Mouse (Mus musculus) forebrain, embryonic 11.5 days (tissue): ENCODE data around the gene Fads2. TPM values are rescaled to one million over a fixed set of nuclear protein-coding genes. Genes with fewer than 3 reads are reported as not detected.

Experiments
- ATAC-seq: fragments of 200-750 bp; cut with Nextera tagmentation; replicated peaks from 2 replicates; pipeline ENCODE4 v1.8.0; 2017; ENCODE audit warnings: moderate TSS enrichment; ENCODE audit not compliant: low FRiP score
- DNase-seq: peaks from one replicate; pipeline ENCODE4 v3.0.0-alpha.2; 2017; ENCODE audit warnings: low spot score
- H3K27ac ChIP-seq: fragments of 300-500 bp; sonication (generic); 2 replicates; pipeline ENCODE4 v1.5.1; 2014; ENCODE audit warnings: low read depth, low read length
- H3K27me3 ChIP-seq: fragments of 300-500 bp; sonication (generic); 2 replicates; pipeline ENCODE4 v1.6.1; 2014; ENCODE audit warnings: mild to moderate bottlenecking, low read length, mixed read lengths; ENCODE audit not compliant: control insufficient read depth, insufficient read depth
- H3K36me3 ChIP-seq: fragments of 300-500 bp; sonication (generic); 2 replicates; pipeline ENCODE4 v1.6.1; 2014; ENCODE audit warnings: mild to moderate bottlenecking, low read length, moderate library complexity, mixed read lengths; ENCODE audit not compliant: control insufficient read depth, insufficient read depth
- H3K4me1 ChIP-seq: fragments of 300-500 bp; sonication (generic); replicated peaks from 2 replicates; pipeline ENCODE4 v1.6.1; 2014; ENCODE audit warnings: low read length, mixed read lengths; ENCODE audit not compliant: control insufficient read depth, insufficient read depth
- H3K4me2 ChIP-seq: fragments of 300-500 bp; sonication (generic); 2 replicates; pipeline ENCODE4 v1.6.1; 2014; ENCODE audit warnings: low read depth, mild to moderate bottlenecking, low read length, moderate library complexity, mixed read lengths; ENCODE audit not compliant: severe bottlenecking
- H3K4me3 ChIP-seq: fragments of 300-500 bp; sonication (generic); 2 replicates; pipeline ENCODE4 v1.5.1; 2014; ENCODE audit warnings: low read depth, low read length
- H3K9ac ChIP-seq: fragments of 300-500 bp; sonication (generic); 2 replicates; pipeline ENCODE4 v1.6.1; 2014; ENCODE audit warnings: low read length
- H3K9me3 ChIP-seq: fragments of 300-500 bp; sonication (generic); 2 replicates; pipeline ENCODE4 v1.6.1; 2016; ENCODE audit warnings: low read length, mixed read lengths; ENCODE audit not compliant: control insufficient read depth
- WGBS: fragments of 180-500 bp; shearing (Covaris S2); extraction: QIAGEN DNeasy Blood & Tissue Kit; methylation state at CpG from one replicate; pipeline ENCODE4 v1.1.7; 2014; 5-methylcytosine and 5-hydroxymethylcytosine counted together
- polyA plus RNA-seq: library from polyadenylated mRNA; unstranded; fragments of >200 nt; fragmentation: Nextera tagmentation; extraction: Ambion mirVana; gene quantifications from 2 replicates; pipeline ENCODE4 v1.2.1, GENCODE M21; 2014

Fads2 gene
- polyA plus RNA-seq, 1 experiment from 2014 or later: 75.9 TPM

- Histone ChIP-seq H3K27me3 (no peaks in the 10 kb centered on the region), H3K9ac (no peak overlapping the region), H3K4me1 (peaks cover 14% of the 10 kb centered on the region), H3K4me2 (no peak overlapping the region), H3K9me3 (no peaks in the 10 kb centered on the region), H3K36me3 (peaks cover 10% of the 10 kb centered on the region; the same call in 1 of the 2 replicates), H3K4me3 (no peak overlapping the region), H3K27ac (no peak overlapping the region)
- DNase-seq: no peak
- 82% methylated on average over 4 of the region's 4 CpGs for WGBS
- no peak for ATAC-seq
Measured at GRCm38 (mm10) chr19:10094695-10095094, 6.9 kb downstream of the Fads2 start.

DNA sequence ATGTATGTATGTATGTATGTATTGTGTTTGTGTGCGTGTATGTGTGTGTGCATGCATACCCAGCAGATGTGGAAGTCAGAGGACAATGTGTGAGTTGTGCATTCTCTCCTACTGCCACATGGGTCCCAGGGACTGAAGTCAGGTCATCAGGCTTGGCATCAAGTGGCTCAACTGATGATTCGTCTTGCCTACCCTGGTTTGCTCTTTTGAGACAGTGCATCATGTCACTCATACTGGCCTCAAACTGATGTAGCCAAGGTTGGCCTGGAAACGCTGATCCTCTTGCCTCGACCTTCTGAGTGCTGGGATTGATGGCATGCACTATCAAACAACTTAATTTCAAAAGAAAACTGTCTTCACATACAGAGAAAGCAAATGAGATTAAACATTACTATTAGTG lies 7.7 kb downstream of the Fads2 start:
- Histone ChIP-seq H3K9ac (no peak overlapping the region), H3K4me3 (no peak overlapping the region), H3K9me3 (no peaks in the 10 kb centered on the region), H3K27ac (no peak overlapping the region), H3K4me2 (no peak overlapping the region), H3K4me1 (peaks cover 9% of the 10 kb centered on the region), H3K36me3 (peaks cover 11% of the 10 kb centered on the region; the same call in 1 of the 2 replicates), H3K27me3 (no peaks in the 10 kb centered on the region)
- ATAC-seq (no peak), DNase-seq (no peak)
- 92% methylated on average over 4 of the region's 4 CpGs for WGBS

DNA sequence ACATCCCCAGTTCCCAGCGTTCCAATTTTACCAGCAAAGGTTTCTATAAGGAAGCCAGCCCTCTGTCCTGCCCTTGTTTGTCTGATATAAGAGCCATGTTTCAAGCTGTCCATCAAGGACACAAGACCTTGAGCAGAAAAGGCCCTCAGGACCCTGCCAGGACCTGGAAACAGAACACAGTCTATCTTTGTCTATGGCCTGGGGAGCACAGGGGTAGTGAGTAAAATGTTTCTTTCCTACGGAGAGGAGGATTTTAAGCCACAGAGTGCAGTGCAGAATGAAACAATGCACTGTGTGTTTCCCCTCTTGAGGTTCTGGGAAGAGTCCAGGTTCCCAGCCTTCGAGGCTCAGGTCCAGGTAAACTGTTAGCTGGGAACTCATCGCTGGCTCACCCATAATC lies 14.6 kb downstream of the Fads2 start:
- H3K4me1 ChIP-seq: no peaks in the 10 kb centered on the region
- peaks cover 32% of the 10 kb centered on the region; the same call in 1 of the 2 replicates for H3K36me3 ChIP-seq
- no peak for DNase-seq
- H3K4me3 ChIP-seq: no peak overlapping the region
- H3K9me3 ChIP-seq: no peaks in the 10 kb centered on the region
- H3K9ac ChIP-seq: no peak overlapping the region
- H3K4me2 ChIP-seq: no peak overlapping the region
- ATAC-seq: no peak
- H3K27ac ChIP-seq: no peak overlapping the region
- no peaks in the 10 kb centered on the region for H3K27me3 ChIP-seq
- WGBS: 98% methylated on average over 4 of the region's 4 CpGs

- Histone ChIP-seq H3K4me2 (no peak overlapping the region), H3K27me3 (no peaks in the 10 kb centered on the region), H3K9ac (no peak overlapping the region), H3K9me3 (no peaks in the 10 kb centered on the region), H3K4me3 (no peak overlapping the region), H3K4me1 (no peaks in the 10 kb centered on the region), H3K27ac (no peak overlapping the region), H3K36me3 (peaks cover 30% of the 10 kb centered on the region; the same call in 1 of the 2 replicates)
- 90% methylated on average over 9 of the region's 9 CpGs for WGBS
- ATAC-seq (no peak), DNase-seq (no peak)
Measured at GRCm38 (mm10) chr19:10085454-10085853, 16.1 kb downstream of the Fads2 start.

- Histone ChIP-seq H3K36me3 (peaks cover 44% of the 10 kb centered on the region), H3K27me3 (no peaks in the 10 kb centered on the region)
- WGBS: 86% methylated on average over 3 of the region's 3 CpGs
Measured at GRCm38 (mm10) chr19:10082105-10082504, 19.4 kb downstream of the Fads2 start.

GRCm38 (mm10) chr19:10080384-10080783 lies 21.2 kb downstream of the Fads2 start:
- H3K4me1 ChIP-seq: no peaks in the 10 kb centered on the region
- no peaks in the 10 kb centered on the region for H3K9me3 ChIP-seq
- DNase-seq (no peak), ATAC-seq (no peak)
- no peak overlapping the region for H3K27ac ChIP-seq
- peaks cover 53% of the 10 kb centered on the region for H3K36me3 ChIP-seq
- H3K9ac ChIP-seq: no peak overlapping the region
- H3K27me3 ChIP-seq: no peaks in the 10 kb centered on the region
- 97% methylated on average over 7 of the region's 7 CpGs for WGBS
- H3K4me3 ChIP-seq: no peak overlapping the region
- no peak overlapping the region for H3K4me2 ChIP-seq

More at GRCm38 (mm10) chr19:10082105-10082504, 19.4 kb downstream of the Fads2 start:
- Histone ChIP-seq H3K4me3 (no peak overlapping the region), H3K27ac (no peak overlapping the region), H3K9ac (no peak overlapping the region), H3K4me2 (no peak overlapping the region), H3K9me3 (no peaks in the 10 kb centered on the region), H3K4me1 (no peaks in the 10 kb centered on the region)
- DNase-seq (no peak), ATAC-seq (no peak)

DNA sequence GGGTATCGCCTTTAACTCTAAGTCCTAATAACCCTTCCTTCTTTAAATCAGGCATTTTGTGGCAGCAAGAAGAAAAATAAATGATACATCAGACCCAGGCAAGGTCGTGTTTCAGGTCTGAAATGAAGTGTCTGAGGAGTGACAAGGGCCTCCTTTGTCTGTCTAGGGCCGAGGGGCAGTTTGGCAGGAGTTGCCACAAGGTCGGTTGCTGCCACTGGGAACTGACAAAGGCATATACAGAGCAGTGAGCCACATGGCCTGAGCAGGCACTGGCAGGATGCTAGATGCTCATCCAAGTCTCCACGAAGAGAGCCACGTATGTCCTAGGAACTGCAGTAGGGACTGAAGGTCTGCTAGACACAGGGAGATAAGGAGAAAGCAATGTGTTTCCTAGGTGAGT lies 23.2 kb downstream of the Fads2 start:
- Histone ChIP-seq H3K36me3 (peaks cover 69% of the 10 kb centered on the region), H3K9ac (no peak overlapping the region), H3K27ac (no peak overlapping the region), H3K27me3 (no peaks in the 10 kb centered on the region), H3K4me1 (no peaks in the 10 kb centered on the region), H3K4me2 (no peak overlapping the region), H3K4me3 (no peak overlapping the region), H3K9me3 (no peaks in the 10 kb centered on the region)
- WGBS: 87% methylated on average over 6 of the region's 6 CpGs
- DNase-seq: no peak
- ATAC-seq: no peak

- Histone ChIP-seq H3K4me2 (no peak overlapping the region), H3K4me1 (no peaks in the 10 kb centered on the region), H3K36me3 (peaks cover 71% of the 10 kb centered on the region), H3K9ac (no peak overlapping the region), H3K27me3 (no peaks in the 10 kb centered on the region), H3K27ac (no peak overlapping the region), H3K9me3 (no peaks in the 10 kb centered on the region), H3K4me3 (no peak overlapping the region)
- ATAC-seq (no peak), DNase-seq (no peak)
- 93% methylated on average over 5 of the region's 5 CpGs for whole genome bisulfite sequencing
Measured at GRCm38 (mm10) chr19:10073145-10073544, 28.4 kb downstream of the Fads2 start.

GRCm38 (mm10) chr19:10071892-10072291 lies 29.7 kb downstream of the Fads2 start:
- no peak for ATAC-seq
- H3K36me3 ChIP-seq: peaks cover 62% of the 10 kb centered on the region
- no peak overlapping the region for H3K9ac ChIP-seq
- H3K9me3 ChIP-seq: no peaks in the 10 kb centered on the region
- 79% methylated on average over 4 of the region's 4 CpGs for WGBS
- H3K4me1 ChIP-seq: no peaks in the 10 kb centered on the region
- no peak overlapping the region for H3K4me2 ChIP-seq
- H3K4me3 ChIP-seq: no peak overlapping the region
- DNase-seq: no peak
- H3K27ac ChIP-seq: no peak overlapping the region
- no peaks in the 10 kb centered on the region for H3K27me3 ChIP-seq
